Mouse (Mus musculus): ENCODE results near the gene Fndc3b. TPM values are rescaled to one million over a fixed set of nuclear protein-coding genes. Genes with fewer than 3 reads are reported as not detected.
"Not testable (repeated sequence)": the region's sequence is repeated elsewhere in the genome, so short reads cannot be mapped to it uniquely, and the experiment has no call there.

Fndc3b gene
- total RNA-seq, 2 experiments from 2014 or later: 18.8 to 29.2 TPM

DNA sequence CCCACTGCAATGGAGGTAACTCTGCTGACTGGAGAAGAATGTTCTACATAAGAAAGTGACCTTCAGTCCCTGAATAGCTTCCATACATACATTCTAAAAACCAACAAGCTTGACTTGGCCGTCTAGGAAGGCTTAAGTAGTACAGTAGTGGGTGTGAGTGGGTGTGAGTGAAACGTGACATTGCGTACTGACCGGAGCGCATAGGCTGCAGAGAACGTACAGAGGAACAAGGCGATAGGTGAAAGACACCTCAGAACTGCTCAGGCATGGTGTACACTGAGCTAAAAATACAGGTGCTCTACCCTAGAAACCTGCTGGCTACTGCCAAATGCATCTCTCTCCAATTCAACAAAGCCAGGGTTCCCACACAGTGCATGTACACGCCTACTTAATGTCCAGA lies 219.7 kb downstream of the Fndc3b start:
- intact Hi-C loops (cut with DNase I): no loop called here
- DNase-seq (ENCODE audit: low spot score in 2 of 2): no peak

DNA sequence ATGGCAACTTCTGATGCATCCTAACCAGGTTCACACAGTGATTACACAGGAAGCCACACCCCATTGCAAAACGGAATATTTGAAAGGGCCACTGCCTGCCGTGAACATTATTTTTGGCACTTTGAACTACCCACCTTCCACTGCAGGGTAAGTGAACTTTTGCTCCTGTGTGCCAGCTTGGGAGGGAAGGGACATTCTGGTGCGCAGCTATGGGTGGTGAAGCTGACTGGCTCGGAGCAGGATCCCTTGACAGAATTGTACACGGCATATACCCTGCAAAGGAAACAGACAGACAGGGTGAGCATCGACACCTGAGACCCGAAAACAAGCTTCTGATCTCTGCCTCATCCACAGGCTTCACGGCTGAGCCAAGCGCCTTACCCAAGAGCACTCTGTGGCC lies 220.2 kb downstream of the Fndc3b start:
- no peak for DNase-seq (ENCODE audit: low spot score in 2 of 2)
- intact Hi-C loops (cut with DNase I): no loop called here

DNA sequence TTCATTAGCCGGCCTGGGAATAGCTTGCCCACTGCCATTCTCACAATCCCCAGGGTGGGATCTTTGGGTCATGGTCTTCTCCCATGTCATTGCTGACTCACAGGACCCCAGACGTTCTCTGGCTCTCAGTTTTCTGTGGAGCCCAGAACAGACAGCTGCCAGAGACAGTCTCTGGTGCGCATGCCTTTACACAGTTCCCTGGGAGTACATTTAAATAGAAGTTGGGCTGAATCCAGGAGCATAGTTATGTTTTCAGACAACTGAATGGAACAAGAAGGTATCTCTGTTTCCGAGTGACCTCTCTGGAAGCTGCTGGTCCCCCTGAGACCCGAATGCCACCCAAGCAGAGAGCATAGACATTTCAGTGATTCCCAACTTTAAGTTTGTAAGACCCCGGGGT lies 221.6 kb downstream of the Fndc3b start:
- DNase-seq (ENCODE audit: low spot score in 2 of 2): no peak
- intact Hi-C loops (cut with DNase I): no loop called here

DNA sequence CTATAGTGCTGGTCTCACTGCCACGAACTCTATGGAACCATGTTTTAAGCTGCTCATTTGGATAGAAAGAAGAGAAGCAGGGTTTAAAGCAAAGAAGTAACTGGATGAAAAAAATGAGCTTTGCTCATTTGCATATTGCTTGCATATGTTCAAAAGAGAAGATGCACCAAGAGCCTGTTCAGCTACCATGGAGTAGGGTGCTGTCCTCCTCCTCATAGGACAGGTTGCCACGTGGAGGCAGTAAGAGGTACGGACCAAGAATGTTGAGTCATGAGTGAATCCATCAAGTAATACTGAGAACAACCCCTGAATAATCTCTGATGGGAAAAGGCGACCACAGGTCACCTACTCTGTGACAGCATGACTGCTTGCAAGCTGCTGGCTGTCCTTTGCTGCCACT lies 226.0 kb downstream of the Fndc3b start:
- DNase-seq (ENCODE audit: low spot score in 2 of 2): no peak
- intact Hi-C loops (cut with DNase I): no loop called here

DNA sequence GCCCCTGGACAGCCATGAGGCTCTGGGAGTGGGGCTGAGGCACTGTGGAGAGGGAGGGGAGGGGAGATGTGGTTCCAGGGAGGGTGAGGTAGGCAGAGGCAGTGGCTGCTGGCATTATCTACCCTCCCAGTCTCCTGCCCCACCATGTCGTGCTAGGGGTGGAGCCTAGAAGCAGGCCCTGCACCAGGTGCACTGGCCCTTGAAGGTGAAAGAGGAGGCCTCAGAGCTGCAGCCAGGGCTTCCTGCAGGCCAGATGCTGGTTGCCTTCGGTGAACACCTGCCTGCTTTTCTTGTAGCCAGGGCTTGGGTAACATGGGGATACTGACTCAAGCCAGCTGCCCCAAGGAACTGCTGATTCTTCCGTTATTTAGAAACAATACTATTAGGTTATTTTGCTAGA lies 226.4 kb downstream of the Fndc3b start:
- DNase-seq (ENCODE audit: low spot score in 2 of 2): no peak
- intact Hi-C loops (cut with DNase I): no loop called here

DNA sequence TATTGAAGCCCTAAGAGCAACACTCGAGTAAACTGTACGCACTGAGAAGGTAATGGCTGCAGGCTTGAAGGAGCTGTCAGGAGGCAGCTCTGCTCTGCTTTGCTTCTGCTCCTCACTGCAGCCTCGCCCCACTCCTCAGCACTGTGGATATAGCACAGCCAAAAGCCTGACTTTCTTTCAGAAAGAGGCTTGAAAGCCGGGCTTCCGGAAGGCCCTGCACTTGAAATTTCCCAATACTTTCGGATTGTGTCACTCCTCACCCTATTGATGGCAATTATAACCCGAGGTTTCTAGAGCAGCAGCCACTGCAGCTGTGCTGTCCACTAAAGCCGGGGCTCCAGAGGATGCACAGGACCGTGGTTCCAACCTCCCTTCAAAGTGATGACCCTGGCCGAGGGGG lies 227.3 kb downstream of the Fndc3b start:
- intact Hi-C loops (cut with DNase I): no loop called here

DNA sequence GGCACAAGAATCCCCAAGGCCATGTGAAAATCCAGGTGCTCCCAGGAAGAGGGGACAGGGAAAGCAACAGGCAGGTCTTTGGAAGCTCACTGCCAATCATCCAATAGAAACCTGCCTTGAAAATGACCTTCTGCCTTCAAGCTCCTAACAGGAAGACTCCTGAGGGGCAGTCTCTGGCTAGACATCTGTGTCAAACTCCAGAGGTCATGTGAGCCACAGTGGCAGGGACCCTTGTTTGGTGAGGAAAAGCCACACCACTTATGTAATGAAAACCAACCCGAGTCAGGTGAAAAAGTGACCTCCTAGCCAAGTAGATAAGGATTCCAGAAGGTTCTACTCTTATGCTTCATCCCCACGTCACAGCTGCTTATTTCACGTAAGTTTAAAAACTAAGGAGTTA lies 227.8 kb downstream of the Fndc3b start:
- DNase-seq (ENCODE audit: low spot score in 2 of 2): no peak
- intact Hi-C loops (cut with DNase I): no loop called here

More for the DNA sequence above, 227.3 kb downstream of the Fndc3b start:
- no peak for DNase-seq (ENCODE audit: low spot score in 2 of 2)

DNA sequence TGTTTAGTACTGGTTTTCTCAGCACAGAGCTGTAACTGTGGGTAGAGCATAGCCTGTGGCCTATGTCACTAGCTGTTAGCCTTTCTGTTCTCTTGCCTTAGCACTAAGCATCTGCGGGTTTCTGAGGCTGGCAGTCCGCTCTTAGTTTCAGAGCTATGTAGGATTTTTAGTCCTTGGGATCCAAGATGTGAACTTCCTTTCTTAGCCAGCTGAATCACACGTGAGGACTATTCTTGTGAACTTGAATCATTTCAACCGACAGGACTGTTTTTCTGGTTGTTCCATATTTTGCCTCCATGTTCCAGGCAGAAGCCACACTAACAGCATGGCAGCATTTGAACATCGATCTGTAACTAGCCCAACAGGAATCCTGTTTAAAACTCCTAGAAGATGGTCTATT lies 229.4 kb downstream of the Fndc3b start:
- intact Hi-C loops (cut with DNase I): no loop called here
- DNase-seq (ENCODE audit: low spot score in 2 of 2): no peak

DNA sequence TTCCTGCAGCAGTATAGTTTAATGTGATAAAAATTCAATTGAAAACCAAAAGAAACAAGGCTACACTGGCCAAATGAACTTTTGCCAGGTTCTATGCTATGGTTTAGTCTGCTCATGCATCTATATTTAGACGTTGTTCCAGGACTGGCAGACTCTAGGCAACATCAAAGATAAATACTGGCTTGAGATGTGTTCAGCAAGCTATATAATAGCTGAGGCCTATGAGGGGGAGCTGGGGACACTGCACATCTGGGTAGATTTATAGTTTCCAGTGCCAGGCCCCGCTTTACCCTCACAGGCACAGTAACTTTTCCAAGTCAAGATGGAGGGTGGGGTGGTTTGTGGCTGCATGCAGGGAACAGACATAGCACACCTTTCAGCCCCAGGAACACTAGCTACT lies 231.7 kb downstream of the Fndc3b start:
- intact Hi-C loops (cut with DNase I): loop anchor here (10.0 kb wide), 1 partner anchor 385 kb away; no protein-coding TSS in a partner anchor
- no peak for DNase-seq (ENCODE audit: low spot score in 2 of 2)

DNA sequence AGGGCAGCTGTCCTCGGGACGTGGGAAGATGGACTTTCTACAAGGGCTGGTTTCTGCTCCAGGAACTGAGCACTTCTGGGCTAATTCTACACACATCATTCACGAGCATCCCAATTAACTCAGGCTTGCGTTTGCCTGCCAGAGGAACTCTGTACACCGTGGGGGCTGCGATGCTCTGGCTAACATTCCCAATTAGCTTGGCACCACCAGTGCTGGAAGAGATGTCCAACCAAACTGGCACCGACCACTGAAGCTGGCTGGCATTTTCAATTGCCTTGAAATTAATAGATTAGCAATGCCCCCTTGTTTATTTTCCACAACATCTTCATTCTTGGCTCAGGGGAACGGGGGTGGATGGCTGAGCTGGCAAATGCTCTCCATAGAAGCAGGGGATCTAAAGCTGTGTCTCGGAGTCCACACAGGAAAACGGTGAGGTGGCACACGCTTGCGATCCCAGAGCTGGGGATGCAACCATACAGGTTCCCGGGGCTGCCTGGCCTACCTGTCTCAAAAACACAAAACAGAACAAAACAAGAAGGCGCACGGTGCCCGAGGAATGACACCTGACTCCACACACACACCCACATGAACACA lies 232.4 kb downstream of the Fndc3b start:
- intact Hi-C loops (cut with DNase I): loop anchor here (10.0 kb wide), 1 partner anchor 386 kb away; no protein-coding TSS in a partner anchor
- no peak for DNase-seq (ENCODE audit: low spot score in 2 of 2)

DNA sequence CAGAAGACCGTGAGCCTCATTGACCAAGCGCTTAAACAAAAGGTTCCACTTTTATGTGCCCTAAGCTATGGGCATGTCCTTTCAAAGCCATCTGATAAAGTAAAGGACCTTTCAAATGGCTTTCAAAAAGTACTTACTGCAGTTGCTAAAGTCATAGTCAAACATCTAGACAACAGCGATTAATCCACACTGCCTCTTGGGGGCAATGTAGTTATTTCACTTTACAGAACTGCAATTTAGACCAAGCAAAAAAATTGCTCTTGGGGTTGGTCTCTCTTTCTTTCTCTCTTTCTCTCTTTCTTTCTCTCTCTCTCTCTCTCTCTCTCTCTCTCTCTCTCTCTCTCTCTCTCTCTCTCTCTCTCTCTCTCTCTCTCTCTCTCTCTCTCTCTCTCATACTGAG lies 233.4 kb downstream of the Fndc3b start:
- intact Hi-C loops (cut with DNase I): loop anchor here (10.0 kb wide), 1 partner anchor 387 kb away; no protein-coding TSS in a partner anchor
- DNase-seq (ENCODE audit: low spot score in 2 of 2): not testable (repeated sequence)

DNA sequence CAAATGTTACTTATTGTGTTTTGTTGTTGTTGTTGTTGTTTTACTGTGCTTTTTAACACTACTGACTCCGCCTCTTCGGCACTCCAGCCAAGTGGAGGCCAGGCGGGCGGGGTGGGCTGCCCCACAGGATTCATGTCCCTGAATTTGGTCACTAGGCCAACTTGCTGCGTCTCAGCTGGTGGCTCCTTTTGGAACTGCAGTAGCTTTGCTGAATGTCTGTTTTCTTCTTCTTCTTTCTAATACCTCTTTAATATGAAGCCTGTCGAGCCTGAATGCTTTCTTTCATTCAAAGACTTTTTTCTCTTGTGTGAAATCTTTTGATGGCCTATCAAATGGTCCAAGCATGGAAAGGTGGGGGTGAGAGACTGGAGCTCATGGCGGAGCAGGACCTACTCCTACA lies 235.2 kb downstream of the Fndc3b start:
- intact Hi-C loops (cut with DNase I): loop anchor here (10.0 kb wide), 1 partner anchor 389 kb away; no protein-coding TSS in a partner anchor

DNA sequence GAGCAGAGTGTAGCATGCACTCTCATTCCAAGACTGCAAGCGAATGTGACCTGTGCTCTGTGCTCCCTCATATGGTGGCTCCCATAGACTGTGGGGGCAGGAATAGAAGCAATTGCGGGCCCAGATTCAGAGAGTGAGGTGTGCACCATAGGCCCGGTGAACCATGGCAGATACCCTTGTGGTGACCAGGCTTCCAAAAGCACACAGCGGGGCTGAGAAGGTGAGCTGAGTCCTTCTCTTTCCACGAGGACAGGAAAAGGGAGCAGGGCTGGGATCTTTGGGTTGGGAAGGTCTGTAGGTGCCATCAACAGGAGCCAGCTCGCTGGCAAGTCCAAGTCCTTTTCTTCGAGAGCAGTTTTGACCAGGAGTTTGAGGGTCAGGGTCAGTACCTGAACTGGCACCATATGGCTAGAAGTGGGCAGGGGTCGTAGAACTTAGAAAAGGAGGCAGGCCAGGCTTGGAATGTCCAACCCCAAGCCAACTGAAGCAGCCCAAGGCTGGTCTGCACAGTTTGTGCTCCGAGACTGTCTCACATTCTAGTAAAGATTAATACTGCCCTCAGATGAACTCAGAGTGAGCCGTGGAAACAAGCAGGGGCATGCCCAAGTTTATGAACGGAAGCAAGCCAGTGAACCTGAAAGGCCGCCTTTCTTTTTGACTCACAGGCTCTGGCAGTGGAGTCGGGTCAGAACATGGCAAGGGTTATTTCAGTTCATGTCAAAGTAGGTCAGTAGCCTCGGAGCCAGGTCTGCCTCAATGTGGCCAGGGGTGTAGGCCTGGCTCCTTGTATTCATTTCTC lies 237.1 kb downstream of the Fndc3b start:
- DNase-seq (ENCODE audit: low spot score in 2 of 2): no peak
- intact Hi-C loops (cut with DNase I): loop anchor here (10.0 kb wide), 1 partner anchor 391 kb away; no protein-coding TSS in a partner anchor

More for the DNA sequence above, 235.2 kb downstream of the Fndc3b start:
- no peak for DNase-seq (ENCODE audit: low spot score in 2 of 2)

DNA sequence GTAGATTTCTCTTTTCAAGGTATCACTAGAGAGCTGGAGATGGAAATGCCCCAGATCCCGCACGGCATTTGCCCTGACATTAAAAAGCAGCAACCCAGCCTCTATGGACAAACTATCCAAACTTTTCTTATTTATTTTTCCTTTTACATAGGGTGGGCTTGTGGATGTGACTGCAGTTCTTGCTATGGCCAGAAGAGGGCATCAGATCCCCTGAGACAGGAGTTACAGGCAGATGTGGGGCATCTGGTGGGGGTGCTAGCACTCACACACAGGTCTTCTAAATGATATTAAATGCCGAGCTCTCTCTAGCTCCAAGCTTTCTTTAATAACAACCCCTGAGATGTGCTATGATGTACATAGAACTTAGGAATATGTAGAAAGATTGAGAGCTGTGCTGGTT lies 238.3 kb downstream of the Fndc3b start:
- DNase-seq (ENCODE audit: low spot score in 2 of 2): no peak
- intact Hi-C loops (cut with DNase I): loop anchor here (10.0 kb wide), 1 partner anchor 392 kb away; no protein-coding TSS in a partner anchor

DNA sequence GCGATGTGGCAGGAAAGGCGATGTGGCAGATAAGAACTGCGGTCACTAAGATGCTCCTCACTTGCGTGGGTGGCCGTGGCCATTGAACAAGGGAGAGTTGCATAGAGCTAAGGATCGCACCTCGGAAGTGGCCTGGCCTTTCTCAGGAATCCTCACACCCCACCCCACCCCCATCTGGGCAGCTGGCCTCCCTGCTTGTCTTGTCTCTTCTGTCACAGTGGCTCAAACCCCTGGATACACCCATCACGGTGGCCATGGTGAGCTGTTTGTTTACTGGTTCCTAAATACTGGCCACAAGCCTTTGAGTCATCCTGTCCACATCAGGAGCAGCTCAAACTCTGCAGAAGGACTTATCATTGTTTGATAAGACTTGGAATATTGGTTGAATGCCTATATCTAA lies 240.3 kb downstream of the Fndc3b start:
- intact Hi-C loops (cut with DNase I): loop anchor here (10.0 kb wide), 1 partner anchor 394 kb away; no protein-coding TSS in a partner anchor
- no peak for DNase-seq (ENCODE audit: low spot score in 2 of 2)

DNA sequence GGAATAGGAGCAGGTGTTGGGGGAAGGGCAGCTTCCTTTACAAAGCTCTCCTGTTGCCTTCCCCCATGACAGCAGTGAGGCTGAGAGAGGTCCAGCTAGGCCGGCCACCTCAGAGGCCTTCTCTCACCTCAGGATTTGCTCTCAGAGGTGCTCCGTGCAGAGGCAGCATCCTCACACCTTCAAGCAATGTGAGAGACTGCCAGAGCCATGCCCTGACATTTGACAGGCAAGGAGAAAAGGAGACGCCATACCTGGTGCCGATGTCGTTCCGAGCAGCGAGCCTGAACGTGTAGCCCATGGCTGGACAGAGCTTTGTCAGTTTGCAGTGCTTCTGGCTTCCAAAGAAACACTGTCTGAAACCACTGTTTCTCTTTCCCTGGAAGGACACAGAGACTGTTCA lies 241.1 kb downstream of the Fndc3b start:
- intact Hi-C loops (cut with DNase I): loop anchor here (5.0 to 10.0 kb wide), 3 partner anchors 237 to 495 kb away; no protein-coding TSS in a partner anchor
- DNase-seq (ENCODE audit: low spot score in 2 of 2): no peak

DNA sequence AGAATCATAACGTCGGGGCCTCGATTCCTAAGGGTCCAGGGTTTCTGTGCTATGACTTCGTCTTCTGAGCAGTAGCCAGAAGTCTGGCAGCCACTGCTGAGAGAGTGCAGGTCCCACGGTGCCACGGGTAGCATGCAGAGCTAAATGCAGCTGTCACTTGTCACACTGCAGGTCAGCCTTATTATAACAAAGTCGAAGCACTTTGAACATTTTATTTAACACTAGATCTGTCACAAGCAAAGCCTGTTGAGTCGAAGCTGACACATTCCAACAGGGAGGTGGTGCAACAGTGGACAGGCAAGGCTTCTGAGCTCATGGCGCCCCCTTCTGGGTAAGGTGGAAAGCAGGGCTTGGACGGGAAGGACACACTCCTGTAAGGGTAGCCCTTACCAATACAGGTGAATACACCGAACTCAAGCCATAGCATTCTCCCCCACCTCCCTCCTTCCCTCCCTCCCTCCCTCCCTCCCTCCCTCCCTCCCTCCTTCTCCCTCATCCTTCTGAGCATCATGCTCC lies 243.5 kb downstream of the Fndc3b start:
- no peak for DNase-seq (ENCODE audit: low spot score in 2 of 2)
- intact Hi-C loops (cut with DNase I): loop anchor here (5.0 to 10.0 kb wide), 2 partner anchors 240 to 497 kb away; no protein-coding TSS in a partner anchor

DNA sequence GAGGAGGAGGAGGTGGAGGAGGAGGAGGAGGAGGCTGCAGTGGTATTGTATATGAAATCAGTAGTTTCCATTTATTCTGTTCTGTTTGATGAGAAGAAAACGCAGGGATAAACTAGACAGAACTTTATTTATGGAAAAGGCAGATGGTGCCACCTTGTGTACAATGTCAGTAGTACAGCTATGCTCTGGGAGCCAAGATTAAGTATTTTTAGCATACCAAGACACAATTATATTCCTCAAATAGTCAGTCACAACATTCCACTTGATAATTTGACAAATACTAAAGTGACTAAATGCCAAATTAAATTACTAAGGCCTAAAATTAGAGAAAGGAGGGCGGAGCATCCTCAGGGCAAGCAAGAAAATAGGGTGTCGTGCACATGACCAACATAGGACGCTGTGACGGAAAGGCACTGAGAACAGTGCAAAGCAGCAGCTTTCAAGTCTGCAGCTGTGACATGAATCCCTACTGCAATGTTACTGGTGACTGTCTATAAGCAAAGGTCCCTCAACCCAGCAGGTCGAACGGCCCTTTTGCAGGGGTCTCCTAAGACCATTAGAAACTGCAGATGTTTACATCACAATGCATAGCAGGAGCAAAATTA lies 244.7 kb downstream of the Fndc3b start:
- DNase-seq (ENCODE audit: low spot score in 2 of 2): no peak
- intact Hi-C loops (cut with DNase I): loop anchor here (5.0 to 10.0 kb wide), 2 partner anchors 241 to 498 kb away; no protein-coding TSS in a partner anchor

DNA sequence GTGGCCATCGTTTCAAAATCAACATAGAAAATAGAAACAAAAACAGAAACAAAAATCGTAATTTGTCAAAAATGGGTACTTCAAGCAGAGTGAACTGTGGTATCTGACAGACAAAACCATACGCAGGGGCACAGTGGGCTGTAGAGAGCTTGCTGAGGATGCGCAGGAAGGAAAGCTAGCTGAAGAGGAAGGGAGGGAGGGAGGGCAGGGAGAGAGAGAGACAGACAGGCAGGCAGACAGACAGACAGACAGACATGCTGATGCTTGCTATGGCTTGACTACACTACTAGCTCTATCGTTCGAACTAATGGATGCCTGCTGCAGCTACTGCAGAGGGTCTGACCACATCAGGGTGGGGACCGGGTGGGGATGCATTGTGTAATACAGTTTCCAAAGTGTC lies 247.7 kb downstream of the Fndc3b start:
- intact Hi-C loops (cut with DNase I): loop anchor here (5.0 to 10.0 kb wide), 4 partner anchors 126 to 644 kb away; no protein-coding TSS in a partner anchor
- DNase-seq (ENCODE audit: low spot score in 2 of 2): no peak

DNA sequence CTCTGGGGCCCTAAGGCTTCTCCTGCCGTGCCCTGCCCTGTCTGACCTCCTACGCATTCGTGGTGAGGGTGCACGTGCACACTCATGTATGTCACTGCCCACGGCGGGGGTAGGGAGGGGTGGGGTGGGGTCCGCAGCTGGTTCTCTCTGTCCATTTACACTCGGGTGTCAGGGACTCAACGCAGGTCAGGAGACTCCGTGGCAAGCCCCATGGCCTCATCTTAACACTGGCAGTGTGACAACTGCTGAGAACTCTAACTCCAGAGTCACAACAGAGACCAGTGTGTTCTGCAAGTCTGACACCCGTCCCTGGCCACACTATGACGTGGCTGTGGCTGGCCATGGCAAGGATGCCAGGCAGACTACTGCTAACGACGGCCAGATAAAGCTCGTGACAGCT lies 248.2 kb downstream of the Fndc3b start:
- no peak for DNase-seq (ENCODE audit: low spot score in 2 of 2)
- intact Hi-C loops (cut with DNase I): loop anchor here (5.0 to 10.0 kb wide), 4 partner anchors 126 to 644 kb away; no protein-coding TSS in a partner anchor
